Mouse (Mus musculus): ENCODE measurements around the gene Kank4.
"Not testable (repeated sequence)": the region's sequence is repeated elsewhere in the genome, so short reads cannot be mapped to it uniquely, and the experiment has no call there.

Kank4 gene

DNA sequence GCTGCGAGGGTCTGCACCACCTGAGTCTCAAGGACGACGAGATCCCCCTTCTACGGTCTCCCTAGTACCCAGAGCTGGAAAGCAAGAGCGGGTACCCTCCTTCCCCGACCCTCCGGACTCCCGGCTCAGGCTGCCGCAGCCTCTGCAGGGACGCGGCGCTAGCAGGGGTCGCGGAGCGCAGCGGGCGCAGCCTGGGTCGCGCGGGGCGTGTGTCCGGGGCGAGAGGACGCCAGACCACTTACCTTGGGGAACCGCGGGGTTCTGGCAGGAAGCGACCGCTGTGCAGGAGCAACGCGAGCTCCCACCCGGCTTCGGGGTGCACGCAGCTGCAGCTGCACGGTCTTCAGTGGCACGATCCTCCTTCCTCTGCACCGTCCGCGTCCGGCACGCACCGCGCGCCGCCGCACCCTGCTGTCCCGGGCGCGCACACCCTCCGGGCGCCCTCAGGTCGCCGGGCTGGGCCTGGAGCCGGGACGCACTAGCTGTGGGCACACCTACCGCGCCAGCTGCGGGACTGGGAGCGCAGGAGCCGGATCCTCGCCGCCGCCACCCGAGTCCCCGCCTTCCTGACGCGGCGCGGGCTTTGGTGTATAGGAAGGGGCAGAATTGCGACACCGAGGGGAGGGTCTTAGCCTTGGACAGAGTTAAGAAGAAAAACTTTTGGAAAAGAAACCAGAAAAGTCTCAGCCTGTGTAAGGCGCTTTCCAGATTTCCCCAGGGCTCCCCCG is at the start of gene Kank4:
Kank4 (minus strand) TSS at position 354 of the 728 bp plus-strand sequence.
- peak; percentile 62 for DNase-seq

DNA sequence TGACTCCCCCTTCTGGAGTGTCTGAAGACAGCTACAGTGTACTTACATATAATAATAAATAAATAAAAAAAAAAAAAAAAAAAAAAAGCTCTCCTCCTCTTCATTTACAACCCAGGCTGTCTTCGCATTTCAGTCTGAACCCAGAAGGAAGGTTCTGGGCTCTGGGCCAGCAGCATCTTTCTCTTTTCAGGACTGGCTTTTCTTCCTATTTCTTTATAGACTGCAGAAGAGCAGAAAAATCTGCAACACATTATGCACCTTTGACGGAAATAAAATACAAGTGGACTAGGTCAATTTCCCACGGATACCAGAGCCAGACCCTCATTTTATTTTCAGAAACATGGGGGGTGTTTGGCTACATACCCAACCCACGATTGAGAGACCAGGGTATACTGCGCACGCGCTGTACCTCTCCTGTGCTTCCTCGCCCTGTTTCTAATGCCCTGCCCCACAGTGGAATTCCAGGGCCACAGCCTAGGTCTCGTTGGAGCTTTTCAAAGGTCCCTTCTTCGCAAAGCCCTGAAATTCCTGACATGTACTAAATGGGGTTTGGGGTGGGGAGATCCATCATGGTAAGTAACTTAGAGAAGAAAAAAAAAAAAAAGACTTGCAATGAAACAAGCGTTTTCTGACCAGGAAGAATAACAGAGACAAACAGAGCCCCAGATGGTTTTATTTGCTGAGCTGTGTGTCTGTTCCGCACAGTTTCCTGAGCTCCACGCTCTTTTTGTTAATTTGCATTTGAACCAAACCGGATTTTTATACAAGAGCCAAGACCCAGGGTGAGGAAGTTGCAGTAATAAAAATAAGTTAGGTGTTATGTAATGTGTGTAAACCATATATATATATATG is 48.3 kb upstream of the Kank4 start:
- DNase-seq = no peak

DNA sequence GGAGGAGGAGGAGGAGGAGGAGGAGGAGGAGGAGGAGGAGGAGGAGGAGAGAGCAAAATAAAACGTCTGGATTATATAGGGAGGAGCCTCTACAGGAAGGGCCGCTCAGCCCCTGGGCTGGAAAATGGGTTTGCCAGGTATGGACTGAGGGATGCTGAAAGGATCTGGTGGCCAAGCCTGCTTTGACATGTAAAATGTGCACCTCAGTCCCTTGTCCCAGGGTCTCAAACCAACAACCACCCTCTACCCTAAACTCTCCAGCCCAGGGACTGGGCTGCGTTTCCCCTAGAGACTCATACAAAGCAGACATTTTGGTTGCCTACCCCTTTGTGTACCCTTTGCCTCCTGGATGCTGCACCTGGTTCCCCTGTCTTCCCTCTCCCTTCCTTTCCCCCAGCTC is 47.2 kb upstream of the Kank4 start:
- DNase-seq = no peak

DNA sequence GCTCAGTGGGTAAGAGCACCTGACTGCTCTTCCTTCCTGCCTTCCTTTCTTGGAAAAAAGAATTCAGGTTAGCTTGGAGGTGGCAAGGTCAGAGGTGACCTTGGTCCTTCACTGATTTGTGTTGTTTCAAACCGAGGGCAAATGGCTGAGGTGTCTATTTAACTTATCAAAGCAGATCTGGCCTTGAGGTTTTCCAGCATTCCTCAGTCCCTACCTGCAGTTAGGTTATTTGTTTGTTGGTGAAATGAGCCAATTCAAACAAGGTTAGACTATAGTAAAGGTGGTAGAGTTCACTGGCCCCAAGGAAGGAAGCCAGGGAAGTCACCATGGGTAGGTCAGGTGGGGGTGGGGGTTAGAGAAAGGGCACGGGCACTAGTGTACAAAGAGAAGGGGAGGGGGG is 46.8 kb upstream of the Kank4 start:
- no peak for DNase-seq

DNA sequence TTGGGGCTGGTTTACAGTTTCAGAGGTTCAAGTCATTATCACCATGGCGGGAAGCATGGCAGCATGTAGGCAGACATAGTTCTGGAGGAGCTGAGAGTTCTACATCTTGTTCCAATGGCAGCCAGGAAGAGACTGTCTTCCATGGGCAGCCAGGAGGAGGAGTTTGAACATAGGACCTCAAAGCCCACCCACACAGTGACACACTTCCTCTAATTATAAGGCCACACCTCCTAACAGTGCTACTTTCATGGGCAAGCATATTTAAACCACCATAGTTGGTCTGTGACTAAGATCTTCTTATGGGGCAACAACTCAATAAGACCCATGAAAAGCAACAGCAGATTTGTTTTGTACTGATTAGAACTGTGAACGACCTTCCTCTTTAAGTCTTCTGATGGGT is 46.1 kb upstream of the Kank4 start:
- DNase-seq = no peak

DNA sequence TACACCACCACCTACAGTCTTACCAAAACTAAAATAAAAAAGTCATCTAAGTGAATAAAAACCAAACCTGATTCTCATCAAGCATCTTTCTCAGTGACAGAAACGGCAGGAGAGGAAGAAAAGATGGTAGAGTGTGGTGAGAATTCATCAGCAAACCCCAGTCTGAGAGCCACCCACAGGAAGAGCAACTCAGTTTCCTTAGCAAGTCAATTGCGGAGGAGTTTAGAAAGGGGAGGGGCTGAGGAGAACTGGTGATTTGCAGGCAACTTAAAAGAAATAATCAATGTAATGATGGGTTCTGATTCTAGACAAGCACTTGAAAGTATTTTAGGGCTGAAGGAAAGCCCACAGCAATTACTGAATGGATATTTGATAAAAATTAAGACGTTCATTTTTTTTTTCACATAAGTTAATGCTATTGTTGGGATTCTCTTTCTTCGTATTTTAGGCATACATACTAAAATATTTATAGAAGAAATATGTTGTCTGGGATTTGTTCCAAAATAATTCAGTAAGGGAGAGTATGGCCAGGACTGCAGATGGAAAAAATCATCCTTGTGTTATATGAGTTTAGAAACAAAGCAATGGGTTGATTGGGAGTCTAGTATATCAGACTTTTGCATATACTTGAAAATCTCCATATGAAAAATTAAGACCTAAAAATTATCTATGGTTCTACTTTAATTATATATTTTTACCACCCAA is 41.0 kb upstream of the Kank4 start:
- DNase-seq = no peak

DNA sequence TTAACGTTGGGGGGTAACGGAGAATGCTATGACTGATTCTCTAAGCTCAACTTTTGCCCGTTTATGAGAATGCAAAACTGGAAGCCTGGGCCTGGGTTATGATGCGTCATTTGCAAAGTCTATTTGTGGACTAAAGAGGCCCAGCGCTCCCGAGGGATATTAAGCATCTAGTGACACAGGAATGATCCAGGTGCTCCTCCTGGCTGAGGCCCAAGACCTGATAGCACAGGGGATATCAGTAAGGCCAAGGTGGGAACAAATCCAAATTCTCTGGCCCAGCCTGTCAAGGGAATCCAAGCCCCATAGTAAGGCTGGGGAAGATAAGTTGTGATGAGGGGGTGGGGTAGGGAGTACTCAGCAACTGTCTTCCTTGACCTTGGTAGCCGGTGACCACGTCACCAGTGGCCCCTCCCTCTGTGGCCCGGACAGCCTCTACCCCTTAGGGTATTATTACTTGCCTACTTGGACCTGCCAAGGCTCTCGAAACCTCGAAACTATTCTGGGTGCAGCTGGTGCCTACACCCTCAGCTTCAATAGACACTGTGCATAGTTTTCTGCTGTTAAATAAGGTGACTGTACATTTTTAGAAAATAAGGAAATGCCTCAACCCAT is 39.8 kb upstream of the Kank4 start:
- no peak for DNase-seq

DNA sequence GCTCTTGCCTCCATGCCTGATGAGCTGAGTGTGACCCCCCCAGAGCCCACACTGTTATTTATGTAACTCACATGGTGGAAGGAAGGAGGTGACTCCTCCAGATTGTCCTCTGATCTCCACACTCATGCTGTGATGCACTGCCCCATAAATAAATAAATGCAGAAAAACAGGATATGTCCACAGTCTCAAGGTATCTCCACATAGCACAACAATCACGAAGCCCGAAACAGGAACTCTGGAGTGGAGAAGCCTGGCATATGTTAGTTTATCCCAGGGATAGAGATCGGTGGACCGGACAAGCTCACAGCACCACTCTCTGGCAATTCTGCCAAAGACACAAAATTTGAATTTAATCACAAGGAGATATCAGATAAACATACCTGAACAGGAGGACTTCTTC is 36.6 kb upstream of the Kank4 start:
- DNase-seq = no peak

DNA sequence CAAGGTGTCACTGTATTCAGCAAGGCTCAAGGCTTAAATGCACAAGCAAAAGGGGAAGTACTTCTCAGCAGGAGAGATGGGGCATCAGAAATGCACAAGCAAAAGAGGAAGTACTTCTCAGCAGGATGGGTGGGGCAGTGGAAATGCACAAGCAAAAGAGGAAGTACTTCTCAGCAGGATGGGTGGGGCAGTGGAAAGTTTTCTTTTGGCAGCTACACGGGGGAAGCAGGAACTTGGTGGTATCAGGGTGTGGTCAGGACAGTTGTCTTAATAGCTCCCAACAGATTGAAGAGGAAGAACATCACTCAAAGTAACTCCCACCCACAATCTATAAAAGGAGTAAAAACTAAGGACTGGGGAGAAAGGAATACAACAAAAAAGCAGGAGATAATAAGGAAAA is 33.1 kb upstream of the Kank4 start:
- DNase-seq = not testable (repeated sequence)

DNA sequence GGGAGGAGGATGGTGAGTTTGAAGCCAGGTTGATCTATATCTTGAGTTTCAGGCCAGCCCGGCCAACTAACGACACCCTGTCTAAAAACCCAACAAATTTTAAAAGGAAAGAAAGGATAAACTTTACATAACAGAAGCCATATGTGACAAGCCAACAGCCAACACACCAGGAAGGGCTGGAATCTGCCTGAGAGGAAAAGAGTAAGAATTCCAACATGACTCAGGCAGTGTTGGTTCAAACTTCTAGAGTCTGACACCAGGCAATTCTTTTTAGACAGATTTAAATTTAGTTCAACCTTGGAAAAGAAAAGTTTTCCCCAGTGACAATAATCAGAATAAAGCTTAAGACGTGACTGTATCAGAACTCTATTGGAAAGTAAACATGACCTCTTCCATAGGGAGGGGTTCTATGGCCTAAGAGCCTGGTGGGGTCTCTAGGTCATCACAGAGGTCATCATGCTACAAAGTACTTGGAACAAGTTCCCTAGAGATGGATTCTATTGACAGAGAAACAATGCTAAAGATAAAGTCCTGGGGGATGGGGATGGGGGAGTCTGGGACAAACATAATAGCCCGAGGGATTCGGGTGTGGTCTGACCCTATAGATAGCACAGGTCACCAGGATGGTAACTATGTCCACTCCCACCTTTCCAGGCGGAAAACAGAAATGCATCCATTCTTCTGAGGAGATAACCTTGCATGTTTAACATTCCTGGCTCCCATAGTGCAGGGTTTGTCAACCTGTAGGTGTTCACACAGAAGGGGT is 30.0 kb upstream of the Kank4 start:
- no peak for DNase-seq

DNA sequence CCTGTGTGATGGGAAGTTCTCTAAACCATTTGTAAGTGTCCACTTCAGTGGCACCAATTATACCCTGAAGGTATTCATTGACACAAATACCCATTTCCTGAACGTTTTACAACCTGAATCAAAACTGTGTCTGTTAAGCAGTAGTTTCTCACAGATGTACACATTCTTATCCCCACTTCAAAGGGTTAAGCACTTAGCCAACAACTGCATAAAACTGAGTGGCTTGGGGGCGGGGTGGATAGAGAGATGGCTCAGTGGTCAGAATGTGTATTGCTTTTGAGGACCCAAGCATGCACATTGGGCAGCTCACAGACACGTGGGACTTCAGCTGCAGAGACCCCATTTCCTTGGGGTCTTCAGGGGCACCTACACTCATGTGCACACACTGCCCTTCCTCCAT is 29.1 kb upstream of the Kank4 start:
- DNase-seq = no peak

DNA sequence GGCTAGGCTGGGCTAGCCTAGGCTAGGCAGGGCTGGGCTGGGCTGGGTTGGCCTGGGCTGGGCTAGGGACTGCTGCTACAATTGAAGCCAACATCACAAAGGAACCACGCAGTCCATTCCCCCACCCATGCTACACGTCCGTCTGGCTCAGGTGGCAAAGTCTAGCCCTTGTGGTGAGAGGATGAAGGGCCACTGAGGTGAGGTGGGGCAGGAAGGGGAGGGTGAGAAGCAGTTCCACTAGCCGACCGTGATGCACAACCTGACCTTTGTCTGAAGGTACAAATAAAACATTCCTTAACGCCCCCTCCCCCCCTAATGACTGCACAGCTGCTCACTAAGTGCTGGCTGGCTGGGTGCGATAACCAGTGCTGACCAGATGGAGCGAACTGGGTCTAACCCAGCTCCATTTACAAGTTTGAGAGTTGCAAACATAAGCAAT is 28.4 kb upstream of the Kank4 start:
- no peak for DNase-seq

DNA sequence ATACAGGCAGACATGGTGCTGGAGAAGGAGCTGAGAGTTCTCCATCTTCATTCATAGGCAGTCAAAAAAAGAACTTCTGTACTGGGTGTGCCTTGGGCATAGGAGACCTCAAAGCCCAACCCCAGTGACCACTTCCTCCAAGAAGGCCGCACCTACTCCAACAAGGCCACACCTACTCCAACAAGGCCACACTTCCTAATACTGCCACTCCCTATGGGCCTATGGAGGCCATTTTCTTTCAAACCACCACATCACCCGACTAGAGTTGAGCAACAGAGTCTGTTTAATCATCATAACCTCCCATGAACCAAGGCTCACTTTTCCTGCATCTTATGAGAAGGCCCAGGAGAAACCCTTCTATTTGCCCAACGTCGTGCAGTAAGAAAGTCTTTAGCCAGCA is 27.9 kb upstream of the Kank4 start:
- no peak for DNase-seq

DNA sequence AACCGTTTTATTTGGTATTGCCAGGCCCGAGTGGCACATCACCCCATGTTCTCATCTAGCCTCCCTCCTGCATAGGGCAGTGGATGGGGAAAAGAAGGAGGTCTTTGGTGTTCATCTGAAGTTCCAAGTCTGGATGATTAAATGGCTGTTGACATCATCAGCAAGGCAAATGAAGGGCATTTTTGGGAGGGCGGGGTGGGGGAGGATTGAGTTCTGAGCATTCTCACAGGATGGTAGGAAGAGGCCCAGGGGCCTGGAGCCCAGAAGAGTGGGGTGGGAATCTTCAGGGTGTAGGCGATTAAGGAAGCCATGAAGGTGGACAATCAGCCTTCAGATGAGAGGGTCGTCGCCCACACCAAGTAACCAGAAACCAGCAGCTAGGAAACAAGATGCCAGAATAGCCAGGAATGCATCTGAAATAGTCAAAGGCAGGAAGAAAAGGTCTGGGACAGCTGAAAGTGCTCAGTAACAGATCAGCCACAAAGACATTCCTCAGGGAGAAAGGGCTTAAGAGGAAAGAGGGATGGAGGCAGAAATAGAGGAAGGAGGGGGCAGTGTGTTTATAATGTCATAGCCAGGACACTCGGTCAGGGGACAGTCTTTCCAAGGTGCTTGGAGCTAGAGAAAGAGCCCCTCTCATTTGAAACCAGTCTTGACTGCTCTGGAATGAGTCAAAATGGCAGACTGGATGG is 26.7 kb upstream of the Kank4 start:
- no peak for DNase-seq

DNA sequence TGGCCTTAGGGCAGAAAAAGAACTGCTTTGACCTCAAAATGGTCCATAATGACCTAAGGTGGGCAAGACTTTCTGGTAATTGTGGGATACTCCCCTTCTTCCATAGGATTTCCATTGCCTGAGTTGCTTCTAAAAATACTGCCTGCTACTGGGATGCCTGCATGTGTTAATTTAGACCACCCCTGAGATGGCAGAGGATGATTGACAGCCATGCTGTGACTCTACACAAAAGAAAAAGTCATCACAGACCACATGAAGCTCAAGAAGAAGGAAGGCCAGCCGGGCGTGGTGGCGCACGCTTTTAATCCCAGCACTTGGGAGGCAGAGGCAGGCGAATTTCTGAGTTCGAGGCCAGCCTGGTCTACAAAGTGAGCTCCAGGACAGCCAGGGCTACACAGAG is 23.9 kb upstream of the Kank4 start:
- DNase-seq = not testable (repeated sequence)

DNA sequence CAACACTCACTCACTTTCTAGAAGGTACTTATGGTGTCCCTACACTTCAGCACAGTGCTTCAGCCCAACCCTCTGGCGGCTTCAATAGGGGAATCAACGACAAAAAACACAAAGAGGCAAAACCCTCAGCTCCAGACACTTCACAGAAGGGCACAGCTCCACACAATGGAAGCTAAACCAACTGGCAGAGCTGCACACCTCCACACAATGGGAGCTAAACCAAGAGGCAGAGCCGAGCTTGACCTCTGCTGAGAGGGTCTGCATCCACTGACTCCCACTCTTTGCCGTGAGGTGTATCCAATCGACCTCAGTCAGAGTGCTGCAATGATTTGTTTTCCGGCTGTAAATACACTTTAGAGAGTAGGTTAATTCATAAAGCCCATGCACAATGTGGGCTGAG is 23.2 kb upstream of the Kank4 start:
- no peak for DNase-seq

DNA sequence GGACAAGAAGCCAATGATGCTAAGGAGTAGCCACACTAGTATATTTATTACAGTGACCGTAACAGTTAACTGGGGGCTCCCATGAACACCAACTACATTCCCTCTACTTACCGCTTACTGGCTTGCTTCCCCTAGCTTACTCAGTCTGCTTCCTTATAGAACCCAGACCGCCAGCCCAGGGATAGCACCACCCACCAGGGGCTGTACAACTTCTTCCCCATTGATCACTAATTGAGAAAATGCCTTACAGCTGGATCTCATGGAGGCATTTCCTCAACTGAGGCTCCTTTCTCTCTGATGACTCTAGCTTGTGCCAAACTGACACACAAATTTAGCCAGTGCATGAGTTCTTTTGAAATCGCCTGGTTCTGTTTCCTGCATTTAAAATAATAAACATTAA is 21.6 kb upstream of the Kank4 start:
- no peak for DNase-seq

DNA sequence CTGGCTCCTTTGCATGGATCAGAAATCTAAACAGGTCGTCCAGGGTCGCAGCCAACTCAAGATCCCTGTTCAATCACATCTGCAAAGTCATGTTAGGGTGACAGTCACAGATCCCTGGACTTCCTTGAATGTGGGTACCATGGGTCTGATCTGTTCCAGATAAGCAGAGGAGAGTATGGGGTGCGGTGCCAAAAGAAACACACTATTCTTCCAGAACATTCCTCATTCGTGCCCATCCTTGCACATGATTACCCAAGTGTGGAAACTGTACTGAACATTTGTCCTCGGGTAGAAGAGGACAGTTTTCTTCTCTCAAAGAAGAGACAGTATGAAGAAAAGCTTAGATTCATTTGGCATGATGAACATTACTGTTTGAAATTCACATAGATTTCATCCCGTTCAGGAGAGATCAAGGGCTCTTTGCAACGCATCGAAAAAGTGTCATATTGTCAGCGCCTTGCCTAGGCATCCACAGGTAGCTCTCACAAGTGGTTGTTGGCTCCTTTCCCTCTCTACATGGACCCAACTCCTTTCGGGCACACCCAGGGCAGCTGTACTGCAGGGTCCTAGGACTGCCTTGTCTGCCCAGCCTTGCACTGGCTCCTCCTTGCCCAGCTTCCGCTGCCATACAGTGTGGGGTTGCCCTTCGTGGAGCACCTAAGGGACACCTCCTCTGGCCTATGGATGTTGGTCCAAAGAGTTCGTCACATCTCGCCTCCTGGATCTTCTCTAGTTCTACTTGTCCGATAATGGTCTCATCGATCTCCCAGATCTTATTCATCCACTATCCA is 20.6 kb upstream of the Kank4 start:
- no peak for DNase-seq

DNA sequence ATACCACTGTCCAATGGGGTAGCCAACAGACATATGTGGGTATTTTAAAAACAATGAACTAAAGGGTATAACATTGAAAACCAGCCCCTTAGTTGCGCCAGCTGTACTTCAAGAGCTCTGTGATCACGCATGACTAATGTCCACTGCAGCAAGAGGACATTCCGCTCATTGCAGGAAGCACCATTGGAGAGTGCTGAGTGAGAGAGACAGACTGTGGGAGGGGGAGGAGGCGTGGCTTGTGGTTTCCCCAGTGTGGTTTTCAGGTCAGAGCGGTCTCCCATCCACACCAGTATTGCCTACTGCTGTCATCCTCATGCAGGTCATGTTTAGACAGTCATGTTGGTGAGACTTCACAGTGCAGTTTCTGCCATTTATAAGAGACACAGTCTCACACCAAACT is 19.2 kb upstream of the Kank4 start:
- peak; percentile 37 for DNase-seq

DNA sequence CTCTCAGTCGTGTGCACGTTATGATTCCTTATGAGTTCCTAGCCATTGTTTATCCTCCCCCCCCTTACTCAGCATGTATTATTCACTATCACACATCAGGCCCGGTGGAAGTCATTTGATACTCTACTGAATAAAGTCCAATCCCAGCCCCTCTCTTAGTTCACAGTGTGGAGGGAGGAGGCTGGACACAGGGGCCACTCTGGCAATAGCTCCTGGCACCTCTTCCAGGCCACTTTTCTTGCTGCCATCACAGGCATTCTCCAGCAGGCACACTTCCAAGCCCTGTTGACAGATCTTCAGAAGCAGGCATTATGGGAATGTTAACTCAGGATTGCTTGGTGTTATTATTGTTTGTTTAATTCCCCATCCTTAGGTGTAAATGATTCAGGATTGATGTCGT is 17.4 kb upstream of the Kank4 start:
- DNase-seq = peak; percentile 34

DNA sequence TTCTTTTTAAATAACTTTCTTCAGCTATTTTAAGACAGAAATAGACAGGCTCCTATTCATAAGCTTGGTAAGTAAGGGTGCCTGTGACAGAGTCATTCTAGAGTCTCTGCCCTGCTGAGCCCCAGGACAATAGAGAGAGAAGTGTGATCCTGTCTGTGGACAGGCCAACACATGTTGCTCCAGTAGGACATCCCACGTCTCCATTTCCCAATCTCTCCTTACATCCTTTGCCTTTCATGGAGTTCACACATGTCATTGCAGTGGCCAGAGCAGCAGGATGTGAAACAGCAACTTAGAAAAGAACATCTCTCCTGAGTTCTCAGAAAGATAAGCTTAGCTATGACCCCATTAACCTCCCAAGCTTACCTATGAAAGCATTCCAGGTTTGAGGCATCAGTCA is 14.4 kb upstream of the Kank4 start:
- DNase-seq = no peak
